Mouse (Mus musculus): ENCODE results near the gene Inpp5k. TPM values are rescaled to one million over a fixed set of nuclear protein-coding genes. Genes with fewer than 3 reads are reported as not detected.

Inpp5k gene
- polyA plus RNA-seq, 1 experiment from 2014 or later = 20.8 TPM

GRCm38 (mm10) chr11:75625820-75626219 lies 5.0 kb upstream of the Inpp5k start:
- Histone ChIP-seq H3K9ac (ENCODE audit: low read depth, low read length) (no peak overlapping the region), H3K27ac (ENCODE audit: low read length) (no peak overlapping the region), H3K4me2 (ENCODE audit: low read depth, low read length) (no peak overlapping the region), H3K4me1 (ENCODE audit: control insufficient read depth, insufficient read depth, low read length) (0 out of 2 replicates have a peak, but pooled peaks cover 11% of the 10 kb centered on the region), H3K4me3 (ENCODE audit: low read length) (no peak overlapping the region), H3K36me3 (ENCODE audit: control insufficient read depth, insufficient read depth, low read length) (peaks cover 5% of the 10 kb centered on the region), H3K27me3 (replicated peaks; ENCODE audit: control insufficient read depth, insufficient read depth, low read length) (no peaks in the 10 kb centered on the region), H3K9me3 (ENCODE audit: control insufficient read depth, low read length) (no peaks in the 10 kb centered on the region)
- no peak for ATAC-seq
- WGBS = 89% methylated on average over 4 of the region's 4 CpGs

GRCm38 (mm10) chr11:75630098-75630497 lies 690 bp upstream of the Inpp5k start:
- WGBS = 6% methylated on average over 5 of the region's 5 CpGs
- Histone ChIP-seq H3K27me3 (replicated peaks; ENCODE audit: control insufficient read depth, insufficient read depth, low read length) (no peaks in the 10 kb centered on the region), H3K4me2 (ENCODE audit: low read depth, low read length) (peak overlapping the region; percentile 65), H3K27ac (ENCODE audit: low read length) (peak overlapping the region; percentile 72), H3K9ac (ENCODE audit: low read depth, low read length) (peak overlapping the region; percentile 79), H3K4me1 (ENCODE audit: control insufficient read depth, insufficient read depth, low read length) (peaks cover 23% of the 10 kb centered on the region; the same call in 1 of the 2 replicates), H3K4me3 (ENCODE audit: low read length) (peak overlapping the region; percentile 88), H3K9me3 (ENCODE audit: control insufficient read depth, low read length) (no peaks in the 10 kb centered on the region), H3K36me3 (ENCODE audit: control insufficient read depth, insufficient read depth, low read length) (peaks cover 5% of the 10 kb centered on the region)
- ATAC-seq = no peak

GRCm38 (mm10) chr11:75631561-75632225 lies 905 bp downstream of the Inpp5k start:
- H3K36me3 ChIP-seq (ENCODE audit: control insufficient read depth, insufficient read depth, low read length) = peaks cover 1% of the 10 kb centered on the region
- ATAC-seq = no peak
- no peaks in the 10 kb centered on the region for H3K9me3 ChIP-seq (ENCODE audit: control insufficient read depth, low read length)
- H3K9ac ChIP-seq (ENCODE audit: low read depth, low read length) = peak overlapping the region; percentile 78
- H3K4me2 ChIP-seq (ENCODE audit: low read depth, low read length) = peak overlapping the region; percentile 83
- no peak overlapping the region for H3K27ac ChIP-seq (ENCODE audit: low read length)
- WGBS = 4% methylated on average over 13 of the region's 13 CpGs
- H3K4me1 ChIP-seq (ENCODE audit: control insufficient read depth, insufficient read depth, low read length) = peaks cover 26% of the 10 kb centered on the region; the same call in 1 of the 2 replicates
- no peaks in the 10 kb centered on the region for H3K27me3 ChIP-seq (replicated peaks; ENCODE audit: control insufficient read depth, insufficient read depth, low read length)
- peak overlapping the region; percentile 88 for H3K4me3 ChIP-seq (ENCODE audit: low read length)

- Histone ChIP-seq H3K36me3 (ENCODE audit: control insufficient read depth, insufficient read depth, low read length) (no peaks in the 10 kb centered on the region; the same call in 1 of the 2 replicates), H3K4me3 (ENCODE audit: low read length) (no peak overlapping the region), H3K4me1 (ENCODE audit: control insufficient read depth, insufficient read depth, low read length) (peaks cover 26% of the 10 kb centered on the region; the same call in 1 of the 2 replicates), H3K9me3 (ENCODE audit: control insufficient read depth, low read length) (no peaks in the 10 kb centered on the region), H3K4me2 (ENCODE audit: low read depth, low read length) (no peak overlapping the region), H3K9ac (ENCODE audit: low read depth, low read length) (no peak overlapping the region), H3K27me3 (replicated peaks; ENCODE audit: control insufficient read depth, insufficient read depth, low read length) (no peaks in the 10 kb centered on the region), H3K27ac (ENCODE audit: low read length) (no peak overlapping the region)
- 90% methylated on average over 5 of the region's 5 CpGs for WGBS
- ATAC-seq = no peak
Measured at GRCm38 (mm10) chr11:75632921-75633320, 2.1 kb downstream of the Inpp5k start.

GRCm38 (mm10) chr11:75634801-75635200 lies 4.0 kb downstream of the Inpp5k start:
- ATAC-seq = no peak
- Histone ChIP-seq H3K27ac (ENCODE audit: low read length) (no peak overlapping the region; the same call in 1 of the 2 replicates), H3K4me3 (ENCODE audit: low read length) (no peak overlapping the region), H3K27me3 (replicated peaks; ENCODE audit: control insufficient read depth, insufficient read depth, low read length) (no peaks in the 10 kb centered on the region), H3K36me3 (ENCODE audit: control insufficient read depth, insufficient read depth, low read length) (no peaks in the 10 kb centered on the region), H3K9ac (ENCODE audit: low read depth, low read length) (no peak overlapping the region), H3K9me3 (ENCODE audit: control insufficient read depth, low read length) (no peaks in the 10 kb centered on the region), H3K4me1 (ENCODE audit: control insufficient read depth, insufficient read depth, low read length) (peaks cover 20% of the 10 kb centered on the region; the same call in 1 of the 2 replicates), H3K4me2 (ENCODE audit: low read depth, low read length) (no peak overlapping the region)
- 77% methylated on average over 3 of the region's 3 CpGs for WGBS

GRCm38 (mm10) chr11:75635315-75635714 lies 4.5 kb downstream of the Inpp5k start:
- WGBS = 64% methylated on average over 11 of the region's 11 CpGs
- ATAC-seq = no peak

GRCm38 (mm10) chr11:75643323-75643722 lies 12.5 kb downstream of the Inpp5k start:
- ATAC-seq = no peak
- no peaks in the 10 kb centered on the region for H3K36me3 ChIP-seq (ENCODE audit: control insufficient read depth, insufficient read depth, low read length)
- no peaks in the 10 kb centered on the region for H3K4me1 ChIP-seq (ENCODE audit: control insufficient read depth, insufficient read depth, low read length)
- H3K9ac ChIP-seq (ENCODE audit: low read depth, low read length) = no peak overlapping the region
- H3K27ac ChIP-seq (ENCODE audit: low read length) = no peak overlapping the region
- WGBS = 80% methylated on average over 5 of the region's 5 CpGs
- H3K4me3 ChIP-seq (ENCODE audit: low read length) = no peak overlapping the region
- H3K4me2 ChIP-seq (ENCODE audit: low read depth, low read length) = no peak overlapping the region
- no peaks in the 10 kb centered on the region for H3K9me3 ChIP-seq (ENCODE audit: control insufficient read depth, low read length)
- H3K27me3 ChIP-seq (replicated peaks; ENCODE audit: control insufficient read depth, insufficient read depth, low read length) = no peaks in the 10 kb centered on the region

More at GRCm38 (mm10) chr11:75635315-75635714, 4.5 kb downstream of the Inpp5k start:
- H3K4me2 ChIP-seq (ENCODE audit: low read depth, low read length) = no peak overlapping the region
- no peaks in the 10 kb centered on the region for H3K27me3 ChIP-seq (replicated peaks; ENCODE audit: control insufficient read depth, insufficient read depth, low read length)
- peak overlapping the region; percentile 27; the same call in 1 of the 2 replicates for H3K27ac ChIP-seq (ENCODE audit: low read length)
- no peaks in the 10 kb centered on the region for H3K9me3 ChIP-seq (ENCODE audit: control insufficient read depth, low read length)
- no peak overlapping the region for H3K4me3 ChIP-seq (ENCODE audit: low read length)
- no peak overlapping the region for H3K9ac ChIP-seq (ENCODE audit: low read depth, low read length)
- H3K36me3 ChIP-seq (ENCODE audit: control insufficient read depth, insufficient read depth, low read length) = no peaks in the 10 kb centered on the region
- H3K4me1 ChIP-seq (ENCODE audit: control insufficient read depth, insufficient read depth, low read length) = peaks cover 16% of the 10 kb centered on the region; the same call in 1 of the 2 replicates

GRCm38 (mm10) chr11:75644684-75645083 lies 13.9 kb downstream of the Inpp5k start:
- H3K27ac ChIP-seq (ENCODE audit: low read length) = no peak overlapping the region
- WGBS = 81% methylated on average over 9 of the region's 9 CpGs
- H3K27me3 ChIP-seq (replicated peaks; ENCODE audit: control insufficient read depth, insufficient read depth, low read length) = no peaks in the 10 kb centered on the region
- ATAC-seq = no peak
- H3K9me3 ChIP-seq (ENCODE audit: control insufficient read depth, low read length) = no peaks in the 10 kb centered on the region
- H3K36me3 ChIP-seq (ENCODE audit: control insufficient read depth, insufficient read depth, low read length) = no peaks in the 10 kb centered on the region
- no peaks in the 10 kb centered on the region for H3K4me1 ChIP-seq (ENCODE audit: control insufficient read depth, insufficient read depth, low read length)
- H3K4me3 ChIP-seq (ENCODE audit: low read length) = no peak overlapping the region
- no peak overlapping the region for H3K9ac ChIP-seq (ENCODE audit: low read depth, low read length)
- H3K4me2 ChIP-seq (ENCODE audit: low read depth, low read length) = no peak overlapping the region

GRCm38 (mm10) chr11:75647681-75648211 lies 17.0 kb downstream of the Inpp5k start:
- no peaks in the 10 kb centered on the region for H3K36me3 ChIP-seq (ENCODE audit: control insufficient read depth, insufficient read depth, low read length)
- no peak overlapping the region for H3K9ac ChIP-seq (ENCODE audit: low read depth, low read length)
- H3K27ac ChIP-seq (ENCODE audit: low read length) = 0 out of 2 replicates have a peak overlapping the region, but pooled peaks have one; percentile 42
- no peak overlapping the region for H3K4me2 ChIP-seq (ENCODE audit: low read depth, low read length)
- H3K27me3 ChIP-seq (replicated peaks; ENCODE audit: control insufficient read depth, insufficient read depth, low read length) = no peaks in the 10 kb centered on the region
- H3K4me1 ChIP-seq (ENCODE audit: control insufficient read depth, insufficient read depth, low read length) = peaks cover 7% of the 10 kb centered on the region
- no peak for ATAC-seq
- WGBS = 67% methylated on average over 6 of the region's 6 CpGs
- H3K4me3 ChIP-seq (ENCODE audit: low read length) = no peak overlapping the region
- no peaks in the 10 kb centered on the region for H3K9me3 ChIP-seq (ENCODE audit: control insufficient read depth, low read length)
